Mouse (Mus musculus): Measurements from ENCODE around the gene Zfp949.

The Zfp949 gene

DNA sequence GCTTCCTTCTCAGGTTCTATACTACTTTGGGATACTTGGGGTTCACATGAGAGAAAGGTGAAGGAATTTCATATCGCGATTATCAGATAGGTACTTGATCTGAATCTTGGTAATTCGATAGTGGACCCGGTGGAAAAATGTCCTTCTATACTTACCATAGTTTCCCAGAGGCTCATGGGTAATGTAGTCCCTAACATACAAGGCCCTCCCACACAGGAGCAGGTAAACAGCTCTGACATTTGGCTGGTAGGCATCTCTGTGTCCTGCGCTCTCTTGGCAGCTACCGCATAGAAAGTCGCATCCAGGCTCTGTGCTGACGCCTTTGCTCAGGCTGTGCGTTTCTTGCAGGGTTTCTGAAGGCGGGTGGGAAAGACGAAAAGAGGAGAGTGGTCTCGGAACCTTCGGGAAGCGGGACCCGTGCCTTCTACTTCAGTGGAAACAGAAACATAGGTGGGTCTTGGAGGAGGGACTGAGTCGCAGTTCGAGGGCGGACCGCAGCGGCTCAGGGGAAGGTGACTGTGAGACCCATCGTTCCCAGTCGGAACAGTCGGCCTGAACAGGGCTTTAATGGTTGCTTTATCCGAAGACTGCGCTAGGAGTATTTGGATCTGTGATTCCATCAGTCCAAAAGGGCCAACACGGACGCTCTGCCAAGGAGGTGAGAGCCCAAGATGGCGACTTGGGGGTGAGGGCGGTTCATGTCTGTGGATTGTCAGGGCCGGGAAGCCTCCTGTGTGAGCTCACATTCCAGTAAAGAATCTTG is at the start of gene Zfp949:
TSS of gene Zfp949 (plus strand) at position 170 of the 763 bp plus-strand sequence.
- TF ChIP-seq GATA4 (IDR thresholded peaks at IDR 0.05; ENCODE audit: insufficient replicate concordance, low read length), result peak; percentile 98

DNA sequence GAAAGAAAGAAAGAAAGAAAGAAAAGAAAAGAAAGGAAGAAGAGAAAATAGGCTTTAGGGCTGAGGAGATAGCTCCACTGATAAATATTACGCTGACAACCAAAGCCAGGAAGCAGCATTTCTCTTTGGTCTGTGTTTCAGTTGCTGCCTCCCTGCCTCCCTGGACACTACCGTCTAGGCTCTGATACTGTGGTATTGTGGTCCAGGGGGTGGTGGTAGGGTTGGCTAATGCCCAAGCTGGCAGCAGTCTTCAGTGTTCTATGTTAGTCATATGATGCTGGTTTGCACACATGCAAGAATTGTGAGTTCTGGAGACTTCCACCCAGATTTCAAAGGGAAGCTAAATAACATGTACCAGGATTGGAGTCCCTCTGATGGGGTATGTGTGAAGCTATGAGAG is 47.7 kb upstream of the Zfp949 start:
- no peak for TF ChIP-seq GATA4 (IDR thresholded peaks at IDR 0.05; ENCODE audit: insufficient replicate concordance, low read length)

- no peak for TF ChIP-seq GATA4 (IDR thresholded peaks at IDR 0.05; ENCODE audit: insufficient replicate concordance, low read length)
Measured at GRCm38 (mm10) chr9:88501846-88502245, 46.0 kb upstream of the Zfp949 start.

DNA sequence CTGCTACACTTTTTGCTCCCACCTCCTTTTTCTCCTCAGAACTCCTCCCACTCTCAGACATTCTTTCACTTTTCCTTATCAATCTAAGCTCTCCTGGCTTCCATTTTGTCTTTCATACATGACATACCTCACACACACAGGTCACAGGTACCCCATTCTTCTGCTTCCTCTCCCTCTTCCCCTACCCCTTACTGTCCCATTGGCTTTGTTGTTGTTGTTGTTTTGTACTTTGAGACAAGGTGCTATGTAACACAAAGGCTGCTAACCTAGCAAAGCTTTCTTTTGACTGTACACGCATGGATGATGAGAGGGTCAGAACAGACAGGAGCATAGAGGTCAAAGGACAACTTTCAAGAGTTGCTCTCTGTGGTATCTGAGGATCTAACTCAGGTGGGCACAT is 32.3 kb upstream of the Zfp949 start:
- TF ChIP-seq GATA4 (IDR thresholded peaks at IDR 0.05; ENCODE audit: insufficient replicate concordance, low read length), result no peak

DNA sequence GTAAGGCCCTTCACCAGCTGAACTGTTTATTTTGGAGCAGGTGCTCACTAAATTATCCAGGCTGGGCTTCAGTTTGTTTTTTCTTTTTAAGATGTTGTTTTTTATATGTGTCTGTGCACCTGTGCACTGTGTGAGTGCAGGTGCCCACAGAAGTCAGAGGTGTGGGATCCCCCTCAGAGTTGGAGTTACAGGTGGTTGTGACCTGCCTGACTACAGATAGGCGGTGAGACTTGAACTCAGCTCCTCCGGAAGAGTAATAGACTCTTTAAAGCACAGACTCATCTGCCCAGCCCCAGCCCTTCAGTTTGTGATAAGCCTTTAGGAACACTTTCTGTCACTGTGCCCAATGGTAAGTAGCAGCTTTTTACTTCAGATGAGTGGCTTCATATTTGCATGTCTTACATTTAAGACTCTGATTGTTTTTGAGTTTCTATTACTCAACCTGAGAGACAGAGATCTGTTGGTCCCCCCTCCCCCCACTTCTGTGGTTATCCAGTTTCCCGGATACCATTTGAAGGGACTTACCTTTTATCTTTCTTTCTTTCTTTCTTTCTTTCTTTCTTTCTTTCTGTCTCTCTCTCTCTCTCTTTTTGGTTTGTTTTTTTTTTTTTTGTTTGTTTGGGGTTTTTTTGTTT is 31.3 kb upstream of the Zfp949 start:
- no peak for TF ChIP-seq GATA4 (IDR thresholded peaks at IDR 0.05; ENCODE audit: insufficient replicate concordance, low read length)

- no peak for TF ChIP-seq GATA4 (IDR thresholded peaks at IDR 0.05; ENCODE audit: insufficient replicate concordance, low read length)
Measured at GRCm38 (mm10) chr9:88519390-88520121, 28.3 kb upstream of the Zfp949 start.

DNA sequence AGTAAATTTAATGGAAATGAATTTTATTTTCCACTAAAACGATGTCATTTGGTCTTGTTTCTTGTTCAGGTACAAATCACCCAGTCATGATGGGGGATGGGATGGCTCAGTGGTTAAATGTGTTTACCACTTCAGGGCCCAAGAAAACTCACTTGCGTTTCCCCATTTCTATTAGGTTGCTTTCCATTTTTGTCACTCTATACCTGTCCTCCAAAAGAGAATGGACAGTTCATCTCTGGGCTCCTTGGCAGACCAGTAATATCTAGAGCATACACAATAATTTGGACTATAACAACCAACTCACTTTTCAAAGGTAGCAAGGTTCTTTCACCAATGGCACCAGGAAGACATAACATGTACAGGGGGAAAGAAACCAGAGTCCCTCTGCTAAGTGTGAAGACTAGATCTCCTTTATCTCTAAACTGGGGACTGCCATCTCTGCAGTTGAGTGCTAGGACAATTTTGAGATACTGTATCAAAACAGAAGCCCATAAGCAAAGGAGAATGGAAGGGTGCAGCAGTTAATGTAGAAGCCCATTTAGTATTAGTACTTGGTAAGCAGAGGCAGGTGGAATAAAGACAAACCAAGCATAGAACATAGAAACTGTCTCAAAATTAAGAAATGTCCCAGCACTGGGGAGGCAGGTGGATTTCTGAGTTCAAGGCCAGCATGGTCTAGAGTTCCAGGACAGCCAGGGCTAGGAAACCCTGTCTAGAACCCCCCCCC is 27.5 kb upstream of the Zfp949 start:
- TF ChIP-seq GATA4 (IDR thresholded peaks at IDR 0.05; ENCODE audit: insufficient replicate concordance, low read length), result no peak

GRCm38 (mm10) chr9:88520849-88521483 is 26.9 kb upstream of the Zfp949 start:
- TF ChIP-seq GATA4 (IDR thresholded peaks at IDR 0.05; ENCODE audit: insufficient replicate concordance, low read length), result no peak

DNA sequence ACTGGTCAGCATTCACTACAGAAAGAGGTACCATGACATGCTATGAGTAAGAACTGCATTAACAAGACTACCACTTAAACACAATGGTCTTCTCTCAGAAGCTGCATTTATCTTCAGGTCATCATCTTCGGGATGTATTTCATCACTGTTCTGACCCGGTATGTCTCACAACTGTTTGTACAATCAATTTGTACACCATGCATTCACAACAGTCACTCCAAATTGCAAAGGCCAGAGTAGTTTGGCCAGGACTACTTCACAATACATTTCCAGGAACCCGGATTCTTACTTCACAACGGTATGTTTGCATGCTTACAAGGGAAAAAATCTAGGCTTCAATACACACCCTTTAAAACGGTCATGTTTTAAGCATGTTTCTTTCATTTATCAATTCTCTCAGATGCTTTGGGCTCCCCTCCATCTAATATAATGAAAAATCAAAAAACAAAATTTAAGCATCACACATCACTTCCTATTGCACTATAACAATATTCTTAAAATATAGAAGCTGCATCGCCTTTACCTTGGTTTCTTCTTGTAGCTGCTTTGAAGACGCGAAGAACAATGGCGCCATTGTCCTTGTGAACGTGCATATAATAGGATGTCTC is 25.8 kb upstream of the Zfp949 start:
- no peak for TF ChIP-seq GATA4 (IDR thresholded peaks at IDR 0.05; ENCODE audit: insufficient replicate concordance, low read length)

- TF ChIP-seq GATA4 (IDR thresholded peaks at IDR 0.05; ENCODE audit: insufficient replicate concordance, low read length), result peak; percentile 30; the same call in 1 of the 2 replicates
Measured at GRCm38 (mm10) chr9:88522569-88523334, 25.1 kb upstream of the Zfp949 start.

- no peak for TF ChIP-seq GATA4 (IDR thresholded peaks at IDR 0.05; ENCODE audit: insufficient replicate concordance, low read length)
Measured at GRCm38 (mm10) chr9:88523335-88523668, 24.5 kb upstream of the Zfp949 start.

- no peak for TF ChIP-seq GATA4 (IDR thresholded peaks at IDR 0.05; ENCODE audit: insufficient replicate concordance, low read length)
Measured at GRCm38 (mm10) chr9:88524367-88524766, 23.5 kb upstream of the Zfp949 start.

DNA sequence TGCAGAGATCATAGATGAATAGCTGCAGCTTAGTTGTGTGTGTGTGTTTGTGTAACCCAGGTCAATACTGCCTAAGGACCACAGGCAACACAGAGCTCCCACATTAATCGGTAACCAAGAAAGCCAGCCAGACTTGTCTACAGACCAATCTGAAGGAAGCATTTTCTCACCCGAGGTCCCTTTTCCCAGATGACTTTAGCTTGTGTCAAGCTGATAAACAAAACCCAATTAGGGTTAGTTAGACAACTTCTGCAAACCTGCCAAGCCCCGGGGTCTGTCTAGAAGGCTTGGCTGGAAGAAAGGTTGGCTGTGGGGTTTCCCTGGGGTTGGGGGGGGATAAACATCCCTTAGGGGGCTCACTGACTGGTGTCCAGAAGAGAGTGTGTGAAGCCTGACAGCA is 23.0 kb upstream of the Zfp949 start:
- TF ChIP-seq GATA4 (IDR thresholded peaks at IDR 0.05; ENCODE audit: insufficient replicate concordance, low read length), result no peak

DNA sequence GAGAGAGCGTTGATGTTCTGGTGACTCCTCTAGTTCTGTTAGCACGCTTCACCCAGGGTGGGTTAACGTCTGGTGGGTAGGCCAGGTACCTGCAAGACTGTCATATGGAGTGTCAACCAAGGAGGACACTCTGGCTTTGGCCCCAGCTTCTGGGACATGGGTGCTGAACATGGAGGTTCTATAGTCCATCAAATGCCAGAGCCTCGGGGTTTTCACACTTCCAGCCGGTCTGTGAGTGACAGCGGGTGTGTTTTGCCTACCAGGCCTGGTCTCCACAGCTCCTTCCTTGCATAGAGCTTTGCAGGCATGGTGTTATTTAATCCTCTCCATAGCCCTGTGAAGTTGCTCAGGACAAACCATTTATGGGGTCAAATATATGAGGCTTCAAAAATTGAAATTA is 22.5 kb upstream of the Zfp949 start:
- TF ChIP-seq GATA4 (IDR thresholded peaks at IDR 0.05; ENCODE audit: insufficient replicate concordance, low read length), result no peak

Measured in liver, adult (tissue).